Mouse (Mus musculus): ENCODE data around the gene Mst1r. TPM values are rescaled to one million over a fixed set of nuclear protein-coding genes. Genes with fewer than 3 reads are reported as not detected.

Gene Mst1r
- polyA plus RNA-seq, 1 experiment = 1.2 TPM

DNA sequence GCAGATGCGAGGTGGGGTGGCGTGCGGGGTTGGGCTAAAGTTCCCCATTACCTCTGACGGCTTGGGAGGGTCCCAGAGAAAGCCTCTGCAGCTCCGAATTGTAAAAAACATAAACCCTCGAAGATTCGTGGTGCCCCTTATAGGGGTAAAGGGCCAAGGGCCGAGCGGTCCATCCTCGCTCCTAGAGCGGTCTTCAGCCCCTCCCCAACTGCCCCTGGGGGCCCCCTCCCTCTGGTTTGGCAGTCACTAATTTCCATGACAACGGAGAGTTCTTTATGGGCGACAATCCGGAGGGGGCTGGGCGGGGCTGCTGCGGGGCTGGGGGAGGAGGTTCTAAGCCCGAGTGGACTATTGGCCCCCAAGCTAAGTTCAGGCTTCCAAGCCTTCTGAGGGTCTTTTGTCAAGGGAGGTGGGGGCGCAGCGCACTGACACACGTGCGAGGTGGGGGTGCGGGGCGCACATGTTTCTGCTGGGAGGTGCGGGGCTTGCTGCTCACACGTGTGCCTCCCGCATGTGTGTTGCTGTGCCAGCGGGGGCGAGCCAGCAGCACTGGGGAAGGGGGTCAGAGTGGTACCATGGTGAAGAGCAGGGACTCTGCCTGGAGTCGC, 29.6 kb downstream of the Mst1r start:
- Histone ChIP-seq H3K4me1 (ENCODE audit: control insufficient read depth, insufficient read depth, low read length) (no peaks in the 10 kb centered on the region), H3K36me3 (ENCODE audit: control insufficient read depth, insufficient read depth, low read length) (no peaks in the 10 kb centered on the region), H3K27ac (ENCODE audit: insufficient read depth, low read depth, low read length) (no peak overlapping the region), H3K27me3 (replicated peaks; ENCODE audit: control insufficient read depth, insufficient read depth, low read length) (peaks cover 5% of the 10 kb centered on the region; the same call in 1 of the 2 replicates), H3K4me3 (ENCODE audit: insufficient read depth, low read depth, low read length) (no peak overlapping the region)
- no peak for TF ChIP-seq CTCF (conservative IDR thresholded peaks at IDR 0.05; ENCODE audit: insufficient read depth, insufficient read length, low read depth, low read length)
- TF ChIP-seq POLR2A (IDR thresholded peaks at IDR 0.05; ENCODE audit: low read depth, low read length) = no peak
- no peak for DNase-seq
- 9% methylated on average over 29 of the region's 29 CpGs for WGBS

DNA sequence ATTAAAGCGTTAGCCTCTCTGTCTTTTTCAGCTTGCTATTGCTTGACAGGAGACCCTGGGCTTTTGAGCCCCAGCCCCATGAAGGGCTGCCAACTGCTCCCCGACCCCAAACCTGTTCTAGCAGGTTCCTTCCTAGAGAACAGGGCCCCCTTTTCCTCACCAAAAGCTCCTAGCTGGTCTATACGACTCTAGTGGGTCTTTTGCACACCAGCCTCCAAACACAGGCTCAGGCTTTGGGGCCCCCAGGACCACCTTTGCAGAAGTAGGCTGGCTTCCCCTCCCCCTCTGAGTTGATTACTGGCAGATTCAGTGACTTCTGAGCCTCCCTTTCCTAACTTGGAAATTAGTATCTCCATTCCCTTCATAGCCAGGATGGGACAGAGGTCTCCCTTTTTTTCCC, 30.2 kb downstream of the Mst1r start:
- no peaks in the 10 kb centered on the region for H3K36me3 ChIP-seq (ENCODE audit: control insufficient read depth, insufficient read depth, low read length)
- no peak for TF ChIP-seq CTCF (conservative IDR thresholded peaks at IDR 0.05; ENCODE audit: insufficient read depth, insufficient read length, low read depth, low read length)
- no peak for TF ChIP-seq POLR2A (IDR thresholded peaks at IDR 0.05; ENCODE audit: low read depth, low read length)
- WGBS = 41% methylated on average over 3 of the region's 3 CpGs
- no peak for DNase-seq
- H3K27ac ChIP-seq (ENCODE audit: insufficient read depth, low read depth, low read length) = no peak overlapping the region
- H3K27me3 ChIP-seq (replicated peaks; ENCODE audit: control insufficient read depth, insufficient read depth, low read length) = peaks cover 5% of the 10 kb centered on the region; the same call in 1 of the 2 replicates
- no peak overlapping the region for H3K4me3 ChIP-seq (ENCODE audit: insufficient read depth, low read depth, low read length)
- no peaks in the 10 kb centered on the region for H3K4me1 ChIP-seq (ENCODE audit: control insufficient read depth, insufficient read depth, low read length)

DNA sequence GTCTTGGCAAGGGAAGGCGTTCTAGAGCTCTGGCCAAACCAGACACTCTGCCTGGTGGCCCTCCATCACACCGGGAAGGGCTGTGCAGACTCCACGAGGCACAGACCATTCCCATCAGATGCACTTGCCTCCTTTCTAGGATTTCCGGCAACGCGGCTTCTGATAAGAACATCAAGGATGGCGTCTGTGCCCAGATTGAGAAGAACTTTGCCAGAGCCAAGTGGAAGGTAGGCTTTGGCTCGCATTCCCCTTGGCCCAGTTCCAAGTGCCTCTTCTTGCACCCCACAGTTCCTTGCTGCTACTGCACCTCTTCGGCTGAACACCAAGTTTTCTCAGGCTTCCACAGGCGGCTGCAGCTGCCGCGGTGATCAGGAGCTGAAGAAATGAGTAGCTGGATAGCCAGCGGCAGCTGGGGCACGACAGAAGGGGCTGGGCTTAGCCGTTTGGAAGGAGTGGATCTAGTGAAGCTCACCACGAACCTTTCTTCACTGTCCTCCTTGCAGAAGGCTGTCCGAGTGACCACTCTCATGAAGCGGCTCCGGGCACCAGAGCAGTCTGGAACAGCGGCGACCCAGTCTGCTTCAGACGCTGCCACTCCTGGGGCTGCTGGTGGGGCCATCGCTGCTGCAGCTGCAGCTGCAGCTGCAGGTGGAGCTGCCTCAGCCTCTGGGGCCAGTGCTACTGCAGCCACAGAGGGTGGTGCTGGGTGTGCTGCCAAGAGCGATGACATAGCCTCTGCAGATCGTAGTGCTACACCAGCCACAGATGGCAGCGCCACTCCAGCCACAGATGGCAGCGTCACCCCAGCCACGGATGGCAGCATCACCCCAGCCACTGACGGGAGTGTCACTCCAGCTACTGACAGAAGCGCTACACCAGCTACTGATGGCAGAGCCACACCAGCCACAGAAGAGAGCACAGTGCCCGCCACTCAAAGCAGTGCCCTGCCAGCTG, 40.8 kb downstream of the Mst1r start:
- DNase-seq = no peak
- no peak for TF ChIP-seq CTCF (conservative IDR thresholded peaks at IDR 0.05; ENCODE audit: insufficient read depth, insufficient read length, low read depth, low read length)
- no peak for TF ChIP-seq POLR2A (IDR thresholded peaks at IDR 0.05; ENCODE audit: low read depth, low read length)
- Histone ChIP-seq H3K4me3 (ENCODE audit: insufficient read depth, low read depth, low read length) (no peak overlapping the region), H3K36me3 (ENCODE audit: control insufficient read depth, insufficient read depth, low read length) (no peaks in the 10 kb centered on the region), H3K27ac (ENCODE audit: insufficient read depth, low read depth, low read length) (no peak overlapping the region), H3K4me1 (ENCODE audit: control insufficient read depth, insufficient read depth, low read length) (no peaks in the 10 kb centered on the region), H3K27me3 (replicated peaks; ENCODE audit: control insufficient read depth, insufficient read depth, low read length) (no peaks in the 10 kb centered on the region)
- WGBS = 84% methylated on average over 31 of the region's 31 CpGs

DNA sequence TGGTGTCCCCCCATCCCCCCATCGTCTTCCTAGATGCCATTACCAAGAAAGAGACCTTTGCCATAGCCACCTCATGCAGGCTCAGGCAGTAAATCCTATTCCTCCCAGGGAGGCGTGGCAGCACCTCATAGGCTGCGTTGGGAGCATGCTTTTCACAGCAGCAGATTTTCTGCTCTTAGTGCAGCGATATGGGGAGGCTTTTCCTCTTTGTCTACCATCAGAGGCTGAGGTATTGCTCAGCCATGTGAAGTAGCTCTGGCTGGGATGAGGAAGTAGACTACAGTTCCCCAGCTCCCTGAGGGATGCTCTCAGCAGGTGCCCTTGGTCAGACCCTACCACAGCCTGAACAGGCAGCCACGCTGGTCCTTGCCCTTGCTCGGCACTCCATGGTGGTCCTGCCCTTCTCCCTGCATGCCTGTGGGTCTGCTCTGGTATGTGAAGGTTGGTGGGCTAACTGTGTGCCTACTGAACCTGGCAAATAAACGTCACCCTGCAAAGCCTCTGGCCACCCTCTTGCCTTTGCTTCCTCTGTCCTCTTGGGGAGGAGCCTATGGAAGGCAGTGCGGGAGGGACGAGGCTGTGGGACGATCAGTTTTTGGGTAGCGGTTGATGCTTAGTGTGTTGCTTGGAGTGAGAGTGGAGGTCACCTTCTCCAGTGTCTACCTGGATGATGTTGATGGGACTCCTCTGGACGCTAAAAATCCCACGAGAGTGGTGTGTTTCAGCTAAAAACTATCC, 42.7 kb downstream of the Mst1r start:
- Histone ChIP-seq H3K4me1 (ENCODE audit: control insufficient read depth, insufficient read depth, low read length) (no peaks in the 10 kb centered on the region), H3K27me3 (replicated peaks; ENCODE audit: control insufficient read depth, insufficient read depth, low read length) (no peaks in the 10 kb centered on the region), H3K27ac (ENCODE audit: insufficient read depth, low read depth, low read length) (no peak overlapping the region), H3K36me3 (ENCODE audit: control insufficient read depth, insufficient read depth, low read length) (no peaks in the 10 kb centered on the region), H3K4me3 (ENCODE audit: insufficient read depth, low read depth, low read length) (no peak overlapping the region)
- DNase-seq = no peak
- WGBS = 81% methylated on average over 13 of the region's 13 CpGs
- TF ChIP-seq POLR2A (IDR thresholded peaks at IDR 0.05; ENCODE audit: low read depth, low read length) = no peak
- no peak for TF ChIP-seq CTCF (conservative IDR thresholded peaks at IDR 0.05; ENCODE audit: insufficient read depth, insufficient read length, low read depth, low read length)

DNA sequence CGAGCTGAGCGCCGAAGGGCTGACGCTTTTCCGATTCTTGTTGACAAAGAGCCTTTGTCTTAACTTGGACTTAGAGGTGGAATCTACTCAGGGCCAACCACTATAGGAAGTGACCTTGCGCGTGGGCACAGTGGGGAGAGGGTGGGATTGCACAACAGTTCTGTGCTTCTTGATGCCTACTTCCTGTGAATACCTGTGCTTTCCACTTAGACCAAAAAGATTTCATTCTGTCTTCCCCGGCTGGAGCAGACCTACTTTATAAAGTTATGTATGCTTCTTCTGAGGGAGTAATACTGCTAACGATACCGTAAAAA, 43.2 kb downstream of the Mst1r start, which contains the start of gene Traip:
Gene Traip, plus strand, starts transcription at position 215 of the 314 bp plus-strand sequence.
- Histone ChIP-seq H3K27ac (ENCODE audit: insufficient read depth, low read depth, low read length) (peak within 1 kb of the TSS; percentile 48; the same call in 1 of the 2 replicates), H3K36me3 (ENCODE audit: control insufficient read depth, insufficient read depth, low read length) (no peaks in the 10 kb centered on the region), H3K4me3 (ENCODE audit: insufficient read depth, low read depth, low read length) (peak within 1 kb of the TSS; percentile 76), H3K27me3 (replicated peaks; ENCODE audit: control insufficient read depth, insufficient read depth, low read length) (no peaks in the 10 kb centered on the region), H3K4me1 (ENCODE audit: control insufficient read depth, insufficient read depth, low read length) (no peaks in the 10 kb centered on the region)
- 86% methylated on average over 10 of the region's 10 CpGs for WGBS
- no peak for TF ChIP-seq CTCF (conservative IDR thresholded peaks at IDR 0.05; ENCODE audit: insufficient read depth, insufficient read length, low read depth, low read length)
- no peak for TF ChIP-seq POLR2A (IDR thresholded peaks at IDR 0.05; ENCODE audit: low read depth, low read length)
- DNase-seq = no peak

DNA sequence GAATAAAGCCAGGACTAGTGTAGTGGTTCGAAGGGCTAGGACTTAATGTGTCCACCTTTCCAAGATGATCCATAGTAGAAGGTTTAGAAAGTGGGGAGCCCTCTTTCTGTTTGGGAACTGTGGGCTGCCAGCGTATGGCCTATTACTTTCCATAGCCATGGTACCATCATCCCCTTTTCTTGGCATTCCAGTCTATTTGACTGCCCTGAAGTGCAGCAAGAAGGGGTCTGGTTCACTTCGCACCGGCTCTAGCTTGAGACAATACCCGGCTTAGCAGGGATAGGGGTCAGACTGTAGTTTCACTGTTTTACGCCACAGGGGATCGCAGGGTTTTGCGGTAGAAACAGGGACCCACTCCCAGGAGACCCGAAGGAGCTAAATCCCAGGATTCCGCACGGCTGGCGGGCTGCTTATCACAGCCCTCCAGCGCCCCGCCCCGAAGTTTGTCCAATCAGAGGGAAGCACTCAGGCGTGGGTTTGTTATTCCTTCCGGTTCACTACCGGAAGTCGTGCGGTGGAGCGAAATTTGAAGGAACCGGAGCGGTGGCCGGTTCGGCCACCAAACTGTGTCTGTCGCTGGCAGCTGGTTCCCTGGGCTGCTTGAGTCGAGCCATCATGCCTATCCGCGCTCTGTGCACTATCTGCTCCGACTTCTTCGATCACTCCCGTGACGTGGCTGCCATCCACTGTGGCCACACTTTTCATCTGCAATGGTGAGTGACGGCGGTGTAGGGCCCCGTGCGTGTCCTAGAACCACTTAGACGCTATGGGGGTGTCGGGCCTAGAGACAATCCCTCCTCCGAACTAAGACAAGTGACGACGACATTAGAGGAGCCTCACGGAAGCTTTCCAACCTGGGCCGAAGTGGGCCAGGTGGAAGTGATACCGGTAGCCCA, 44.0 kb downstream of the Mst1r start:
- H3K27ac ChIP-seq (ENCODE audit: insufficient read depth, low read depth, low read length) = peak overlapping the region; percentile 48; the same call in 1 of the 2 replicates
- no peaks in the 10 kb centered on the region for H3K4me1 ChIP-seq (ENCODE audit: control insufficient read depth, insufficient read depth, low read length)
- no peaks in the 10 kb centered on the region for H3K27me3 ChIP-seq (replicated peaks; ENCODE audit: control insufficient read depth, insufficient read depth, low read length)
- DNase-seq = peak; percentile 96
- 10% methylated on average over 45 of the region's 45 CpGs for WGBS
- TF ChIP-seq CTCF (conservative IDR thresholded peaks at IDR 0.05; ENCODE audit: insufficient read depth, insufficient read length, low read depth, low read length) (no peak), POLR2A (IDR thresholded peaks at IDR 0.05; ENCODE audit: low read depth, low read length) (peak; percentile 26)
- H3K36me3 ChIP-seq (ENCODE audit: control insufficient read depth, insufficient read depth, low read length) = no peaks in the 10 kb centered on the region
- peak overlapping the region; percentile 76 for H3K4me3 ChIP-seq (ENCODE audit: insufficient read depth, low read depth, low read length)
